Mouse (Mus musculus) stomach, postnatal 0 days (tissue): ENCODE measurements at regions not wholly inside any gene's neighbourhood (a gene's known extent, or its start where the extent isn't known, plus 50 kb on each side); places are given as distances from the start of the nearest gene placed in this dataset.

Experiments used
- ATAC-seq: fragments of 200-750 bp; cut with Nextera tagmentation; 2 replicates; pipeline ENCODE4 v1.8.0; 2017; ENCODE audit not compliant: low FRiP score, low TSS enrichment
- DNase-seq: peaks from one replicate; pipeline ENCODE4 v3.0.0-alpha.2; 2016; ENCODE audit warnings: low spot score
- H3K27ac ChIP-seq: fragments of 300-500 bp; sonication (generic); replicated peaks from 2 replicates; pipeline ENCODE4 v1.5.1; 2014; ENCODE audit warnings: mild to moderate bottlenecking, control low read depth
- H3K27me3 ChIP-seq: fragments of 300-500 bp; sonication (generic); 2 replicates; pipeline ENCODE4 v1.6.1; 2014; ENCODE audit warnings: low read length; ENCODE audit not compliant: control insufficient read depth, insufficient read depth
- H3K36me3 ChIP-seq: fragments of 300-500 bp; sonication (generic); 2 replicates; pipeline ENCODE4 v1.6.1; 2014; ENCODE audit warnings: low read length, mixed read lengths; ENCODE audit not compliant: control insufficient read depth, insufficient read depth
- H3K4me1 ChIP-seq: fragments of 300-500 bp; sonication (generic); replicated peaks from 2 replicates; pipeline ENCODE4 v1.6.1; 2014; ENCODE audit warnings: antibody characterized with exemption; ENCODE audit not compliant: control insufficient read depth, insufficient read depth
- H3K4me2 ChIP-seq: fragments of 300-500 bp; sonication (generic); replicated peaks from 2 replicates; pipeline ENCODE4 v1.6.1; 2014; ENCODE audit warnings: low read depth, mild to moderate bottlenecking, control low read depth, moderate library complexity
- H3K4me3 ChIP-seq: fragments of 300-500 bp; sonication (generic); 2 replicates; pipeline ENCODE4 v1.5.1; 2014; ENCODE audit warnings: low read depth, low read length, control low read depth
- H3K9ac ChIP-seq: fragments of 300-500 bp; sonication (generic); 2 replicates; pipeline ENCODE4 v1.6.1; 2014; ENCODE audit warnings: mild to moderate bottlenecking, low read length, control low read depth, mixed read lengths
- H3K9me3 ChIP-seq: fragments of 300-500 bp; sonication (generic); 2 replicates; pipeline ENCODE4 v1.6.1; 2016; ENCODE audit warnings: low read length; ENCODE audit not compliant: control insufficient read depth
- CTCF ChIP-seq: IDR thresholded peaks from 2 replicates; pipeline ENCODE4 v1.5.1; 2016; ENCODE audit warnings: antibody characterized with exemption, low read depth, mild to moderate bottlenecking, moderate library complexity
- EP300 ChIP-seq: optimal IDR thresholded peaks from 2 replicates; pipeline ENCODE3; 2016; ENCODE audit warnings: antibody characterized with exemption
- WGBS: fragments of 180-500 bp; shearing (Covaris S2); extraction: QIAGEN DNeasy Blood & Tissue Kit; methylation state at CpG from one replicate; pipeline ENCODE4 v1.1.7; 2014; 5-methylcytosine and 5-hydroxymethylcytosine counted together

DNA sequence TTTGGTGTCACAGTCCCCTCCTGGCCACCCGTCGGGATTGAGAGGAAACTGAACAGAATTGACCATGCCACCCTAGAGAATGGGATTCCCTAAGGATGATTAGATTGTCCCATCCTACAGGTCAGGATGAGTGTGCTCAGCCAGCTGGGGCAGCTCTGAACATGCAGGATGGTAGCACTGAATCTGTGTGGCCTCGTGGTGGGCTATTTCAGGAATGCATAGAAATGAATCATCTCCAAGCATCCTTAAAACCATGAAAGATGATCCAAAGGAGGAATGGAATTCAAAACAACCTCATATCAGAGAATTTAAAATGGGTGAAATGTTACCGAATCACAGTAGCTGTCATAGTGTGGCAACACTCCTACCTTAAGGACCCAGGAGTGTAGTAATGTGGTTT, 187.9 kb downstream of the Tmem182 start:
- no peak overlapping the region for H3K9ac ChIP-seq
- H3K4me3 ChIP-seq, result no peak overlapping the region
- H3K36me3 ChIP-seq, result no peaks in the 10 kb centered on the region
- ATAC-seq (no peak), DNase-seq (no peak)
- no peaks in the 10 kb centered on the region for H3K4me1 ChIP-seq
- no peak overlapping the region for H3K4me2 ChIP-seq
- H3K9me3 ChIP-seq, result no peaks in the 10 kb centered on the region
- TF ChIP-seq CTCF (no peak), EP300 (no peak)
- no peaks in the 10 kb centered on the region for H3K27me3 ChIP-seq
- H3K27ac ChIP-seq, result no peak overlapping the region
- WGBS, result 57% methylated on average over 4 of the region's 4 CpGs

DNA sequence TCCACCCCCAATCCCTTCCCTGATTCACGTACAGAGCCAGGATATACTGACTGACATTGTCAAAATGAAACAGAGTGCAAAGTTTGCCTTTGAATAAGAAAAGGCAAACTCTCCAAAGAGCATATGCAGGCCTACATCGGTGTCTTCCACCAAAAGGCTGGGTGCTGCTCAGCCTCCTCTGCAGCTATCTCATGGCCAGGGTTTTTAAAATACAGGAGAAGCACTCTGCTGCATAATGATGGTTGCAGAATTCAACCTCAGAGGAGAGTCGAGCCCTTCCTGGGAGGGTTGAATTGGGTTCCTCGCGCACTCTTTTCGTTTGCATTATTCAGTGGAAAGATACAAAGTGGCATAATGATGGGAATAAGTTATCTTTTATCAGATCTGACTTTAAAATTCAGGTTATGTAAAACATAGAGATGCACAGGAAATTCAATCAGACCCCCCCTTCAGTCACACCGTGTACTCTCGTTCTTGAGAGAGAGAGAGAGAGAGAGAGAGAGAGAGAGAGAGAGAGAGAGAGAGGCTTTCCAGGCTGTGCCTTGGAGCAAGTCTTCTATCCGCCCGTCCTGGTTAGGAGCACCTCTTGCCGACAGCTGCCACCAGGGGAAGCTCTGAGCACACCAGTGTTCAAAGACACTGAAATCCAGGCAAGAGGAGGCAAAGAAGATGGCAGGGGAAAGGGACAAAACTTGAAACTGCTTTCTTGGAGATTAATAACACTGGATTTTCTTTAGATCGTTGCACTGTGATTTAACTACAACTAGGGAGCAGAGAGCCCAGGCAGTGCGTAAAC, 196.0 kb downstream of the Tmem182 start:
- DNase-seq (no peak), ATAC-seq (no peak)
- Histone ChIP-seq H3K4me2 (no peak overlapping the region), H3K27ac (no peak overlapping the region), H3K9me3 (no peaks in the 10 kb centered on the region), H3K27me3 (no peaks in the 10 kb centered on the region), H3K36me3 (no peaks in the 10 kb centered on the region), H3K9ac (no peak overlapping the region), H3K4me3 (no peak overlapping the region), H3K4me1 (no peaks in the 10 kb centered on the region)
- no peak for TF ChIP-seq EP300
- TF ChIP-seq CTCF, result peak; percentile 59
- 50% methylated on average over 13 of the region's 13 CpGs for WGBS

DNA sequence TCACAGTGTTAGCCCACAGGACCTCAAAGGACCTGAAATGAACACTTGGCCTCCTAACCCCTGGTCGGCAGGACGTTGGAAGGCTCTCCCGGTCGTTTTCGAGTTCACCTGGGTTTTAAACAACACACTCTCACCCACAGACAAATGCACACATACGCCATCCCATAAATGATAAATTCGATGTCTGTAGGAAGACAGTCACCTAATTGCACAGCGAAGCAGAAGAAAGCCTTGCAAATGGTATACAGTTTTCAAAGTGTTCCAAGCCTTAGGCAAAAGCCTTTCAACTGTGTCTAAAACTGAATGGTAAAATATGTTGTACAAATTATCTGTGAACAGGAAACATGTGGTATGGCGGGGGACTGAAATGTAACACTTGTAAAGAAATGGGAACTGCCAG, 196.6 kb downstream of the Tmem182 start:
- no peak overlapping the region for H3K4me3 ChIP-seq
- H3K9ac ChIP-seq, result no peak overlapping the region
- H3K4me2 ChIP-seq, result no peak overlapping the region
- WGBS, result 52% methylated on average over 9 of the region's 9 CpGs
- H3K4me1 ChIP-seq, result no peaks in the 10 kb centered on the region
- ATAC-seq, result no peak
- H3K27ac ChIP-seq, result no peak overlapping the region
- no peak for DNase-seq
- H3K27me3 ChIP-seq, result no peaks in the 10 kb centered on the region
- TF ChIP-seq CTCF, result no peak
- TF ChIP-seq EP300, result no peak
- no peaks in the 10 kb centered on the region for H3K9me3 ChIP-seq
- H3K36me3 ChIP-seq, result no peaks in the 10 kb centered on the region

DNA sequence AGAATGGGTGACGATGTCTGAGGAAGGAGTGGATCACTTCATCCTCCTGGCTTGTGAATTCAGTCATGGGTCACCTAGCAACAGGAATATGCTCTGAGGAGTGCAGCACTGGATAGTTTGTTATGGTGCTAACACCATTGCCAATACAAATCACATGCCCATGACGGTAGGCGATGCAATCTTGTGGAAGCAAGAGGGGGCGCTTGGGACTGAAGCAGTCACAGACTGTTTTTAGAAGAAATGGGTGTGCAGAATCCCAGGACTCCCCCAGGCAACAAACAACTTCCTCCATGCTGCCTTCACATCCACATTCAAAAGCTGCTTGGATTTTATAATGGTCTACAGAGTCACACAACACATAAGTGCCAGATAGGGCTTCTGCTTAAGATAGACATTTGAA, 221.5 kb downstream of the Tmem182 start:
- 89% methylated on average over 4 of the region's 4 CpGs for WGBS
- Histone ChIP-seq H3K4me2 (no peak overlapping the region), H3K9ac (no peak overlapping the region), H3K27me3 (no peaks in the 10 kb centered on the region), H3K4me1 (no peaks in the 10 kb centered on the region), H3K27ac (no peak overlapping the region), H3K4me3 (no peak overlapping the region), H3K36me3 (no peaks in the 10 kb centered on the region), H3K9me3 (no peaks in the 10 kb centered on the region)
- no peak for TF ChIP-seq EP300
- no peak for ATAC-seq
- no peak for DNase-seq

DNA sequence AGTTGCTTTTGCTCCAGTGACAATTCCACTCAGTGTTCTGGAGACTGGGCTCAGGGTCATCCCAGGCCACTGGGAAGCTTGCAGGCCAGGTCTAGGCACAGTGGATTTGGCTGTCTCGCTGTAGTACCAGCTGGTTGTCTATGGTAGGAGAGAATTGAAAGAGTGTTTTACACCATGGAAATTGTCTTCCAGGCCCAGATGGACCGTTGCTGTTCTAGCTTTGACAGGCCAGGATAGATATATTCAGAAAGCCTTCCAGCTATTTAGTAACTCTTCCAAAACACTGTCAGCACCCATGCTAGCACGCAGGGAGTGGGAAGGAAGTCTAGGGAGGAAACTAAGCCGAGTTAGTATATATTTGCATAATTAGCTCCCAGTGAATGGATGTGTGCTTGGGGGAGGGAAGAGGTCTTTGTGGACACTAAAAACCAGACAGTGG, 222.2 kb downstream of the Tmem182 start:
- Histone ChIP-seq H3K4me1 (no peaks in the 10 kb centered on the region), H3K4me2 (no peak overlapping the region), H3K27ac (no peak overlapping the region), H3K27me3 (no peaks in the 10 kb centered on the region), H3K36me3 (no peaks in the 10 kb centered on the region), H3K4me3 (no peak overlapping the region), H3K9me3 (no peaks in the 10 kb centered on the region), H3K9ac (no peak overlapping the region)
- DNase-seq (no peak), ATAC-seq (no peak)
- TF ChIP-seq EP300, result no peak
- TF ChIP-seq CTCF, result no peak
- 55% methylated on average over 4 of the region's 4 CpGs for WGBS

DNA sequence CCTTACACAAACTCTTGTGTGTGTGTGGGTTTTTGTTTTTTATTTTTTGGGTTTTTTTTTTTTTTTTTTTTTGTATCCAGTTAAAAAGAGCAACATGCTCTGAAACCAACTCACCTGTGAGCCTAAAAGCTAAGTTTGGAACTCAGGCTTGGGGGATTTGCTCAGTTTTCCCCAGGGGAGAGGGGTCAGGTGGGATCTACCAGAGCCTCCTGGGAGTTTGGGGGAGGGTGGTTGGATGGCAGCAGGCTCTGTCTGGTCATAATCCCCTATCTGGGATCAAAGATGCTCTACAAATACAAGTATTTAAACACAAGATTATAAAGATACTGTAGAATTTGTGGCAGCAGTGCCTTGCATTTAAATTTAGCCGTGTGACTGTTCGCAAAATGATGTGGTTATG, 222.6 kb downstream of the Tmem182 start:
- Histone ChIP-seq H3K27ac (no peak overlapping the region), H3K9ac (no peak overlapping the region), H3K4me2 (no peak overlapping the region), H3K4me3 (no peak overlapping the region), H3K36me3 (no peaks in the 10 kb centered on the region), H3K27me3 (no peaks in the 10 kb centered on the region), H3K9me3 (no peaks in the 10 kb centered on the region), H3K4me1 (no peaks in the 10 kb centered on the region)
- DNase-seq (no peak), ATAC-seq (no peak)
- 70% methylated on average over 2 of the region's 2 CpGs for WGBS
- TF ChIP-seq EP300, result no peak
- TF ChIP-seq CTCF, result no peak
